Mouse (Mus musculus): ENCODE measurements at regions not wholly inside any gene's neighbourhood (a gene's known extent, or its start where the extent isn't known, plus 50 kb on each side); places are given as distances from the start of the nearest gene placed in this dataset.
A peak's percentile ranks its signal among the peaks of the same experiment; 100 is the strongest.

DNA sequence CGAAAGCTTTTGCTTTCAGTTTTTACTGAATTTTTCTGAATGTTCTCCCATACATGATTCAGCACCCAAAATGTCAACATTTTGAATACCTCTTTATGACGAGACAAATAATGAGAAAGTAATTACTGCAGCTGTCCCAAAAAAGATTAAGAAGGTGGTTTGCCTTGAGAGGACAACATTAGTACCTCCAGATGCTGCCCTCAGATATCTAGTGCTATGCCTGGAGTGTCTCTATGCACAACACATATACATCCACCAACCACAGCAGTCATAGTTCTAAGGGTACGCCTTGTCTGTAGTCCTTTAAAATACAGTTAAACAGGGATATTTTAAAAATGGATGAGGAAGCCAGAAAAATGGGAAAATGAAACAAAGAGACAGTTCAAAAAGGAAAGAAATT is 81.1 kb upstream of the Gpc5 start:
- DNase-seq (ENCODE audit: low read depth): no peak

DNA sequence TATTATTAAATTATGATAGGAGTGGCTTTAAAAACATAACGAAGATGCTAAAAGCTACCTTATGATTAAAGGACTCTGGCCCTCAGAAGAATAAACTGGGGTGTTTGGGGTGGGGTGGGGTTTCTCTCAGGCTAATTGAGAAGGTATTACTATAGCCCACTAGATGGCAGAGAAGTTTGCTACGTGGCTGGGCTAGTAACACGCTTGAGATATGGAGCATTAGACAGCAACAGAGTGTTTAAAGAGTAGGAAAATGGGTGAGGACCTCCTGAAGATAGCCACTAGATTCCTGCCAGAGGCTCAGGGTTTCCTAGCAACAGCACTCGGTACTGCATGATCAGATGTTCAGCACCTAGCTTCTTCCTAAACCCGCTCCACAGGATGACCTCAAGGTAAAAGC is 76.7 kb upstream of the Gpc5 start:
- no peak for DNase-seq (ENCODE audit: low read depth)

DNA sequence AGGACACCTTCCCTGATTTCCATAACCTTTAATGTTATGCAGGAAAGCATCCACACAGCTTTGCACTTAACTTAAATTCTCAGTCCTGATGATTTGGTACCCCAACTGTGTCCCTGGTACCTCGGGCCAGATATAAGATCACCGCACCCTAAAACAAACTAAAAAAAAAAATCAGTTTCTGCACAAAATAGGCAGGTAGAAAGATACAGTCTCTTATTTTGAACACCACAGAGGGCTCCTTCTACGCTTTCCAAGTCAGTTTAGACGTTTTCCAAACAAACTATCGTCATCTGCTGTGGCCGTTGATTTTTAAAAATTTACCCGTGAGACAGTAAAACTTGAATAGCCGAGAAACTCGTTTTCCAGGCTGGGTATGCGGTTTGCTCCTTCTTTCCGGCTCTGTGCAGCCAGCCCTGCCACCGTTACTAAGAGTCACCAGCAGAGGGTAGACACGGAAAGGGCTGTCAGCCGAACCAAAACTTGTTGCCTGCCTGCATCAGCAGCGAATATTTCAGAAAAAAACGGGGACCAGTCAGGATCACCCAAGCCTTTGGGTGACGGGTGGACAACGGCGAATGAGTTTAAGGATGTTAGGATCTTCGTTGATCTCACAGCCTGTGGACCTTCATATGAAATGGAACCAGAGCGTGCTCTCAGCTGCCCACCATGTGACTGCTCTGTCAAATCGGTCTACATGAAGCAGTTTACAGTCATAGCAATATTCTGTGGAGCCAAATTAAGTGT is 74.4 kb upstream of the Gpc5 start:
- DNase-seq (ENCODE audit: low read depth): peak; percentile 74

DNA sequence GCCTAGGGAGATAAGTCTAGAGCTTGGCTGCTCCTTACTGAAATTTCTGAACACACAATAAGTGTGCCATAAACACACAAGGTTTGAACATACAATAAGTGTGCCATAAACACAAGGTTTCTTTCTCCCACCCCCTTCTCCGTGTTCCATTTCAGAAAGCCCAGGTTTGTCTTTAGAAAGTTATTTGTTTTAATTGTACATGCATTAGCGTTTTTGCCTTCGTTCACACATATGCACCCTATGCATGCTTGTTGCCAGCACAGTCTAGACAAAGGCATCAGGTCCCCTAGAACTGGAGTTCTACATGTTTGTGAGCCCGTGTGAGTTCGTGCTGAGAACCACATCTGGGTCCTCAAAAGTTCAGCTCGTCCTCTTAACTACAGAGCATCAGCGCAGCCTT is 64.0 kb upstream of the Gpc5 start:
- no peak for DNase-seq (ENCODE audit: low read depth)

DNA sequence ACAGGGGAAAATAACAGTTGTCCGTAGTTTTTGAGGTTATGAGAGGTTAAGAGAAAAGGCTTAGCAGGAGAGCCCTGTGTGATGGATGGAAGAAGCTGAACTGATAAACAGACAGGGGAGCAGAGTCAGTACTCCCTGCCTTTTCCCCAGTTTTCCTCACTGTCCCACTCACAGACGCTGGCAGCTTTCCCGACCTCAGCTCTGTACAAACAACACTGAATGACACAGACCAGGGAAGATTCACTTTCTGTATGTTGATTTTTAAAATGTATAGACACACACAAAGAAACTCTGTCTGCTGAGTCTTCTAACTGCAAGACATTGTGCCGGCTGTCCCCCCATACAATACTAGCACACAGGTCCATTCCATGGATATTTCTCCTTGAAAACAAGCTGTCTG is 60.3 kb upstream of the Gpc5 start:
- DNase-seq (ENCODE audit: low read depth): no peak

DNA sequence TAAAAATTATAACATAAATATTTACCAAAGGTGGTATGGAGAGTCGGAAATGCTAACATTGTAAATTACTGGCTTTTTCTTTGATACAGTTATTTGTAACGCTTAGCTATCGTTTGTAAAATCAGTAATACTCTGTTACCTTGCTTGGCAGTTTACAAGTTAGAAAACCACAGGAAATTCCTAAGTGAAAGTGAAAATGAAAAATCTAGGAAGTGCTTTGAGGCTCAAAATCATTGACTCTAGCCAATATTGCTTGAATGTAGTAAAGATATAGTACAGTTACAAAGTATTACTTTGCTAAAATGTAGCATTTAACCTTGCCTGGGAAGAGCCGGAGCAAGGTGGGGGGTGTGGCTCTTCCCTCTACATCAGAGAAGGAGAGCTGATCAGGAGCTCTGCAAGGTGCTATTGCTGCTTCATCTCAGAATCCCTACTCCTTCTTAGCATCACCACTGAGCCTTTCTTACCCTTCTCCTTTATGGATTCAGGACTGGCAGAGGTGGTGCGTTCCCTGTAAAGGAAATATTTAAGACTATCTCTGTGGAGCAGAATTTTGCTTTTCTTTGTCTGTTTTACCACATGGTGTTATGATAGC is 58.5 kb upstream of the Gpc5 start:
- peak; percentile 16 for DNase-seq (ENCODE audit: low read depth)

DNA sequence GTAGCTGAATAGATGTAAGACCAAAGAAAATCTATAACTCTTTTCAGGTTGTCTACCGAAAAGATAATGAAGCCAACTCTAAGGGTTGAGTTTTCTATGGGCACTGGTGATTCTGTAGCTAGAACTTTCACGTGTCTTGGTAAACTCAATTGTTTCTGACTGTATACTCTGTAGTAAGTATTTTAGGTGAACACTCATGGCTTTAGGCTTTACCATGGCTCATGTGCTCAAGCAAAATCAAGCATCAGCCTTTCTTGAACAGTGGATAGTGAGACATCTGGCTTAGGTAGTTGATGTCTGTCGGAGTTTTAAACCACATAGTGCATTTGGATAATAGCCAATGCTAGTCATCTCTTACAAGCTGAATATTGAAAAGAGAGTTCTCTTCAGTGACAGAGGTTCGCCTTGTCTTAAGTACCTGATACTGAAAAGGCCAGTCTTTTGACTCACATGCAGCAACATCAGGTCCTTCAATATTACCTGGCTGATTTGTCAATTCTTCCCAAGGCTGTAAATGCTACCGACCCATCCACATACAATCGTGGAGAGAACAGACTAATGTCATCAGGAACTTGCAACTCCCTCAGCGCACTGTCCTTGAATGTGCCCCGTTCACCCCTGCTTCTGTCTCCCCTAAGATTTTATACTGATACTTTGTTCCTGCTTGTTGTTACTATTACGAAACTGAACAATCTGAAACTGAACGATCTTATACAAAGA is 57.1 kb upstream of the Gpc5 start:
- DNase-seq (ENCODE audit: low read depth): no peak

DNA sequence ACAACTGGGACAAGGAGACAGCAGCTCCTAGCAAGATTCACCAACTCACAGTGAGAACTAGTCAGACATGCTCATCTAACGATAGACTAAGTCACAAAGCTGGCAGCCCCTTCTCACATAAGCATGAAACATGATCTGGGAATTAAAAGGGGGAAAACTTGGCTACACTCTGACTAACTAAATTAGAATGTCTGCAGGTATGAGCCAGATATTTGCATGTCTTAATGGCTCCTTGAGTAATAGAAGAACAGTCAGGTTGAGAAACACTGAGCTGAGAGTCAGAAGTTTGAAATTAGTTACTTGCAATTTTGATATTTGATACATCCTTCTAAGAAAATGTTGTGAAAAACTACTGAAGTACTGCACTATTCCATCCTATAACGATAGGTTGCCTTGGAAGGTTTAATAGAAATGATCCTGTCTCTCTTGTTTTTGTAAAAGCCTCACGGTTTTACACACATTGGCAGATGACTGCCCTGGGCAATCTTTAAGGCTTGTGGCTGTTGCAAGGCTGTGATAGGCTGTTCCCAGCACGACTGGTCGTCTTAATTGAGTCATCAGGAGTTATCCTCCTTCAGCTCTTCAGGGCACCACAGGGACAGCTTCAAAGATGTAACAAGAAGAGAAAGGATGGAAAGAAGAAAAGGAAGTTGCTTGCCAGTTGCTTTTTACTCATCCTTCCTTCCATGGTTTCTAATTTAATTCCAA is 54.8 kb upstream of the Gpc5 start:
- no peak for DNase-seq (ENCODE audit: low read depth)

DNA sequence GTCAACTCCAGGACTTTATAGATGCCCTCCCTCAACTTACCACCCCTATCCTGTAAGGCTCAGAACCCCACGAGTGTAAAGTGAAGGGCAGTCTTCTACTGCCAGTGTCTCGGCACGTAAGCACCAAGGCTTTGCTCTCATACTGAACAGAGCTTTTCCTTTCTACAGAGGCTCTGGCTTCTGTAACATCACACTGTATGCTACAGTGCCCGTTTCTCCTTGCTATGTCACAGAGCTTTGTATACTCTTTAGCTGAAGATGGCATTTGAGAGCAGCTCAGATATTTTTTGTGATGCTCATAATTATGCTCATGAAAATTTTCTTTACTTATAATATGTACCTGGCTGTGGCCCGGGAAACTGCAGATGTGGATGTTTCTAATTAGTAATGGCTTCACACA is 53.2 kb upstream of the Gpc5 start:
- no peak for DNase-seq (ENCODE audit: low read depth)

DNA sequence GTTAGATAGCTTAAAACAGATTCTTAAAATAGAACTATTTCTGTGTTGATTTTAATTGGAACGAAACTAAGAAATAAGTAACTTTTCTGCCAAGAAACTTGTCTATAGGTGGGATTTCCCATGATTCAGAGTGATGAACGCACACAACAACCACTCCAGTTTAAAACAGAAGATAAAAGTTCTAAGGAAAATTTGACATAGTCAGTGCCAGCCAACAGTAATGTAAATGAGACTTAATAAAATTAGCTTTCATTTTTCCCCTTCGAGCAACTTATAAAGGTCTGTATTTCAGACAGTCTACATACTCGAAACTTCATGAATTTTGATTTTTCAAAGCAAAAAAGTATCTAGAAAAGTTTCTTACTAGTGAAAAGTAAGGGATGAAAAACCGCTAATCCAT is 52.5 kb upstream of the Gpc5 start:
- DNase-seq (ENCODE audit: low read depth): peak; percentile 41

DNA sequence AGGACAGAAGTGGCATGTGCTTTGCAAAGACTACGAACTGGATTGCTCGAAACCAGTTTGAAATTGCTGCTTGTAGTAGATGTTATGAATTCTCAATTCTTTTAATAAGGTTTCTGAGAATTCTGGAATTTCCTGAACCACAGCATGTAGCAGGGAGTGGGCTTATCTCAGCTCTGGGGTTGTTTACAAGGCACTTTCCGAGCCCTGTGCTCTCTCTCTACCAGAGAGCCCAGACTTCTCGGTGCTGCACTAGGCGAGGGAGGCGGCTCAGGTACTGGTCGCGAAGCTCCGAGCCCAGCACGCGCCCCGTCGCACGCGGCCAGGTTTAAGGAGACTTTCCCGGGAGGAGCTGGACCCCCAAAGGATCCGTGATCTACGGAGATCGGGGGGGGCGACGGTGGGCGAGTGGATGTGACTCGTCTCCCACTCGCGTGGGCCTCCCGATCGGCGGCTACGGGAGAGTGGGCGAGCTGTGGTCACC is 51.9 kb upstream of the Gpc5 start:
- DNase-seq (ENCODE audit: low read depth): peak; percentile 59

DNA sequence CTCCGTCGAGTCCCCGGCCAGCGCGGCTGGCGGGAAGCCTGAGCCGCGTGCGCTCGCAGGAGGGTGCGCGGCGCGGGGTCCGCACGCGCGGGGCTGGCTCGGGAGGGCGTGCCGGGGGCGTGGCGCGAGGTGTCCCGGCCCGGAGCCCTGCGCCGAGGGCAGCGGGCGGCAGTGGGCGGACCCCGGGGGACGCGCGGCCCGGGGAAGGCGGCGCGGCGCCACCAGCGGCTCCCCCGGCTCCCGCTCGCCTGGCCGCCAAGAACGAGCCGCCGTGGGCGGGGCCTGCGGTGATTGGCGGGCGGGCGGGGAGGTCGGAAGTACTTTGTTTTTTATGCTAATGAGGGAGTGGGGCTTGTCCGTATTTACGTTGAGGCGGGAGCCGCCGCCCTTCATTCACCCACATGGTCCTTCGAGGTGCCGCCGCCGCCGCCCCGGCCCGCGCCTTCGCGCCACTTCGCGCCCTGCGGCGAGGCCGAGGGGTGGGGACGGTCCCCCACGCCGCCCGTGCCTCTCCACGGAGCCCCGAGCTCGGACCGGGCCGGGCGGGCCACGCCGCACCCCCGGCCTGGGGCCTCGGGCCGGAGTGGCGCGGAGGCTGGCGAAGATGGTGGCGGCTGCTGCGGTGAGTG is 51.3 kb upstream of the Gpc5 start:
- DNase-seq (ENCODE audit: low read depth): peak; percentile 92

DNA sequence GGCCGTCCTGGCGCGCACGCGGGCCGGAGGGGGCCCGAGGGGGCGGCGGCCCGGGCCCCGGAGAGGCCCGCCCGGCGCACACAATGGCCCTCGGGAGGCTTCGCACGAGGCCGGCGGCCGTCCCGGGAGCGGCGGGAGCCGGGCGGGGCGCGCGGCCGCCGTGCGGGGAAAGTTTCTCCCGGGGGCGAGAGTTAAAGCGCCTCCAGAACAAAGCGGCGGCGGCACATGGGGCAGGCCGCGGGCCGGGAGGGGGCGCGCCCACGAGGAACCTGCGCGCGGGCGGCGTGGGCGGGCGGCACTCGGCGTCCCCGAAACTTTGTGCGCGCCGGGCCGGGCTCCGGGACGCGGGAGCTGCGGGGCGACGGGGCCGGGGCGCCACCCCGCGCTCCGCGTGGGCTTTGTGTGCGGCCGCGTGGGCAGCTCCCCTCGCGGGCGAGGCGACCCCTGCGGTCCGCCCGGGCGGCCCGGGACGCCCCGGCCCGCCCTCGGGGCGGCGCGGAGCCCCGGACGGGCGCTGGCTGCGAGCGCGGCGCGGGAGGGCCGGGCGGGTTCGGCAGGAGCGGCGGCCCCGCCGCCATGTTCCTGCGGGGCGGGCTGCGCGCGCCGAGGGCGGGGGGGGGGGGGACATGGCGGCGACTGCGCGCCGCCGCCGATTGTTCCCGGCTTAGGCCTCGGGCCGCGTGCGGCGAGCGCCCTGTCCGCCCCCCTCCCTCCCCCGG is 50.5 kb upstream of the Gpc5 start:
- DNase-seq (ENCODE audit: low read depth): peak; percentile 51

DNA sequence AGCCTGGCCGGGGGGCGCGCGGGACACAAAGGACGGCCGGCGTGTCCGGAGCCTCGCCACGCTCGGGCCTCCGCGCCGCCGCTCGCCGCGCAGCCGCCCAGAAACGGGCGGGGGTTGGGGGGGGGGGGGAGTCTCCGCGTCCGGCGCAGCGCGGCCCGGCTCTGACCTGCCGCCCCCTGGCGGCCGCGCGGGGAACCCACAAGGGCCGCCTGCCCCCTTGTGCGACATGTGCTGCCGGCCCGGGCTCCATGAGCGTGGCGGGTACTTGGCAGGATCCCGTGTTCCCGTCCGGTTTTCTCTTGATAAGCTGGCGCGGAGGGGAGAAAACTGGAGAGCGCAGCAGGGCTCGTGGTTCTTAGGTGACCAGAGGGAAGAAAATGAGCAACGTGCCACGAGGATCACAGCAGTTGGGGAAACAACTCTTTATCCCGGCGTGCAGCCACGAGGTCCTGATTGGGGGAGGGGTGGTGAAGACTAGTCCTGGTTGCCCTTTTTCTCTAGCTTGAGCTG is 49.9 kb upstream of the Gpc5 start:
- peak; percentile 90 for DNase-seq (ENCODE audit: low read depth)
